Mouse (Mus musculus): Measurements from ENCODE around the gene Gm3417. TPM values are rescaled to one million over a fixed set of nuclear protein-coding genes. Genes with fewer than 3 reads are reported as not detected.

Gm3417 gene
- total RNA-seq, 2 experiments from 2014 or later = not detected

Other genes with a start within 250 kb of the Gm3417 start
- 1 to 10 TPM; 3.0 to 3.9 TPM for gene Wdr27, start 35.6 kb downstream of the Gm3417 start, total RNA-seq (2021)
- 10 to 100 TPM; 12.2 to 14.9 TPM for gene 1600012H06Rik, start 35.6 kb downstream of the Gm3417 start, total RNA-seq (2021)
- gene Phf10, start 17.5 kb downstream of the Gm3417 start, total RNA-seq (2021) = 10 to 100 TPM; 57.6 to 57.9 TPM
- 1 to 10 TPM; 4.9 to 5.4 TPM for gene 9030025P20Rik, start 322 bp downstream of the Gm3417 start, total RNA-seq (2021)
- 1 to 10 TPM; 3.6 to 5.5 TPM for gene Gm3435, start 31.4 kb upstream of the Gm3417 start, total RNA-seq (2021)
- gene Ermard, start 62.4 kb upstream of the Gm3417 start, total RNA-seq (2021) = 10 to 100 TPM; 46.5 to 53.4 TPM
- gene Tcte3, start 62.7 kb upstream of the Gm3417 start, total RNA-seq (2021) = 1 to 10 TPM; 1.1 to 1.5 TPM
- gene Gm3448, start 62.7 kb upstream of the Gm3417 start, total RNA-seq (2021) = 1 to 10 TPM; 7.4 to 7.9 TPM

Data from left cerebral cortex, adult 18-20 months (tissue).